Mouse (Mus musculus) megakaryocyte progenitor cell, adult 5-6 weeks (primary cell): ENCODE data around the gene Cnih3. TPM values are rescaled to one million over a fixed set of nuclear protein-coding genes. Genes with fewer than 3 reads are reported as not detected.

Experiments
- ATAC-seq: replicated peaks from 2 replicates; pipeline ENCODE4 v1.8.0; 2016; ENCODE audit warnings: mild to moderate bottlenecking, moderate TSS enrichment, inconsistent platforms; ENCODE audit not compliant: poor library complexity
- total RNA-seq, 2 experiments: library from RNA; stranded (forward) in 1 of 2; stranded (reverse) in 1 of 2; fragments of 157-497, 149-512 nt in 1 of 2; fragments of 200-1000 nt in 1 of 2; gene quantifications; 2 replicates each; pipeline versions ENCODE4 v1.2.3 to v1.2.4; 2015 to 2017

Cnih3 gene
- total RNA-seq, 2 experiments from 2014 or later, result not detected

GRCm38 (mm10) chr1:181395234-181395828 lies 42.9 kb downstream of the Cnih3 start:
- ATAC-seq, result peak; percentile 72

DNA sequence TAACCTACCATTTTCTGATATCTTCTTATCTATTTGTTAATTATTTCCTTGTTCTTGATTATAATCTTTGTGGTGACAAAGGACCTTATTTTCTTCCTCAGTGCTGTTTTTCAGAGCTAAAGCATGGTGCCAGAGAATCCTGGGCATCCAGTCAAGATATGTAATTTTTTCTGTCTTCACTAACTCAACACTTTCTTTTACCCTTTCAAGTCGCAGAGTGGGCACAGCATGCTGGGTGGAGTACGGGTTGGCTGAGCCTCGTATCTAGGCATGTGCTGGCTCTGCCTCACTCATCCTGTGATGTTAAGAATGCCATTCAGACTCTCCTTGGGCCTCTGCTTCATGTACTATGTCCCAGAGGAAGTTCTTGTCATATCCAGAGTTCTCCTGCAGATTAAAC lies 46.8 kb downstream of the Cnih3 start:
- no peak for ATAC-seq

DNA sequence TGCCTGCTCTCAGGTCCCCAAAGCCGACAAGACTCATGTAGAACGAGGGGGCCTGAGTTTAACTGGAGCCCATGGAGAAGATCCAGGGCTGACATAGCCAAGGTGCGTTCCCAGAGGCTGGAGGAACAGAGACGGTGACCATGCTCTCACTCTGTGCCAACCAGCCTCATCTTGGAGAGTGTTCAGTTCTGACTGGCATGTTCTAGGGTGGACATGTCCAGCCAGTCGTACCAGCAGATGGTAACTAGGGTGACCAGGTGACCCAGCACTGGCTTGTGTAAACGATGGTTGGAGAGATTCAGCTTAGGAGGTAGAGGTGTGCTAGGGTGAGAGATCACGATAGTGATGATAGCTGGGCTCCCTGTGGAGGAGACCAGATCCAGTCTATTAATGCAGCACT lies 50.6 kb downstream of the Cnih3 start:
- ATAC-seq, result no peak

DNA sequence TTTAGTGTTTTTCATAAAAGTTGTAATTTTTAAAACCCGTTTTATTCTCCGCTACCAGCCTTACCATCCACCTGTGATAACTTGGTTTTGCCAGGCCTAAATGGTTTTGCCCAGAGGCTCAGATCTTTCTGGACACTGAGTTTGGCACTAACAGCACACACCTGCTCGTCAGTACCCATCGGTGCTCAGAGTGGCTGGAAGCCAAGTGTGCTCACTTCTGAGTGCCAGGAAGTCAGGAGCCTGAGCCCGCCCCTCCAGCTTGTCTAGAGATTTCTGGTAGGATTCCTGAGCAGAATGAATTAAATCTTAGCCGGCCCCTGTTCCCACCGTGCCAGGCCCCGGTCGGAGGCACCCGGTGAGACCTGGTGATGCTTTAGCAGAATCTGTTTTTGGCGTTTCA lies 54.9 kb downstream of the Cnih3 start:
- ATAC-seq, result no peak

- ATAC-seq, result peak; percentile 45
These were observed 55.9 kb downstream of the Cnih3 start for GRCm38 (mm10) chr1:181408086-181408975.

- 0 out of 2 replicates have a peak, but pooled peaks have one; percentile 41 for ATAC-seq
These were observed 57.3 kb downstream of the Cnih3 start for GRCm38 (mm10) chr1:181409693-181410092.

DNA sequence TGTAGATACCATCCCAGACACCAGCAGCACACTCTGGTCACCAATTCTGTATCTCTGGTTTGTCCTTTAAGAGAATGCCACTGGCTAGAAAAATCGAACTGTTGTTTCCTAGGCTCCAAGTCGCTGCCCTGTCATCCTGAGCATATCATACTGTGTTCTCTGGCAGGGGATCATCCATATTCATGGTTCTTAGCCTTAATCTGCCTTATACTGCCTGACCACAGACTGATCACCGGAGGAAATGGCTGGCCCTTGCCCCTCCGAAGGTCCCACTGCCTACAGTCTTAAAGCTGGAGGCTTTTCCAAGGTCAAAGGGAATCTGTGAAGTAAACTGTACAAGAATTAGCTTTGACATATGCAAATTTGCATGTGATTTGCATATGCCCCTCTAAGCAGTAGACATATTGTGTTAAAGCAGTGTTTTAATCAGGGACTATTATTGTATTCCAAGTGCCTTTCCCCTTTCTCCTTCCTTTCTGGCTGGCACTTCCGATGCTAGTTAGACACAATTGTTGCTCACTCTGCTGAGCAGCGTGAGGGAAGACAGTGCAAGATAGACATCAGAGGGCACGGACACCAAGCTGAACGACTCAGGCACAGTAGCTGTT lies 58.3 kb downstream of the Cnih3 start:
- ATAC-seq, result no peak

- no peak for ATAC-seq
These were observed 62.6 kb downstream of the Cnih3 start for GRCm38 (mm10) chr1:181414985-181415384.

DNA sequence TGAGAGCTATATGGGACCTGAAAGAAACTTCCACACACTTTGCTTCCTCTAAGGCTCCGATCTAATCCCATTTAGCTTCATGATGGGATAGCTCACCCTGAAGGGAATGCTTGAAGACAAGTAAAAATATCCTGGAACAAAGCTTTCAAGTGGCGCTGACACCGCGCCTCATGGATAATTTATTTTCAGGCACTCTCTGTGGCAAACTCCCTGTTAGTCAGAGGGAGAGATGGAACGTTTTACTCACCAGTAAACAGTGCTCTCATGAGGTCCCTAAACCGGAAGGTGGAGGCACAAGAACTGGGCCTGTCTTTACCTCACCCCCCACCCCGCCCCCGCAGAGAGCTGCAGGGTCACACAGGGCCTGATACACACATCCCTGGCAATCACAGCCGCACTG lies 64.4 kb downstream of the Cnih3 start:
- ATAC-seq, result no peak

DNA sequence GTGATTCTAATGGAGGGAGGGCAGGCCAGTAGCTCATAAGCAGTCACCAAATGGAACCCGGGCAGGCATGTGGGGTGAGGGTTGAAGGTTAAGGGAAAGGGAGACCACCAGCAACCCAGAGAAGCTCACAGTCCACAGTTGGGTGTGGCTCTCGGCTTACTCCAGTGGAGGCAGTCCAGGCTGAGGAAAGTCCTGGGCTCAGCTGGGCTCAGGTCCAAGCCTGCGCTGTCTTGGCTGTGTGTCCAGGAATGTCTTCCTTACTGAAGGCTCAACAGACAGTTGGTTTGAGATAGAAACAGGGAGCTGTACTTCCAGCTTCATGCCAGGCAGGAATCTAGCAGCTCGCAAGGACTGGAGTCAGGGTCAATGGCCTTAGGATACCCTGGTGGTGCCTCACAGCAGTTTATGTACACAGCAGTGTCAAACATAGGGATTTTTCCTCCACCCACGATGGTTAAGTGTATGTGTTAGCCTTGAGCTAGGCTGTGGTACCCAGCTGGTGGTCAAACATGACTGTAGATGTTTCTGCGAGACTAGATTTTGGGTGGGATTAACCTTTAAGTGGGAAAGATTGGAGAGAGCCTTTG lies 65.6 kb downstream of the Cnih3 start:
- no peak for ATAC-seq

DNA sequence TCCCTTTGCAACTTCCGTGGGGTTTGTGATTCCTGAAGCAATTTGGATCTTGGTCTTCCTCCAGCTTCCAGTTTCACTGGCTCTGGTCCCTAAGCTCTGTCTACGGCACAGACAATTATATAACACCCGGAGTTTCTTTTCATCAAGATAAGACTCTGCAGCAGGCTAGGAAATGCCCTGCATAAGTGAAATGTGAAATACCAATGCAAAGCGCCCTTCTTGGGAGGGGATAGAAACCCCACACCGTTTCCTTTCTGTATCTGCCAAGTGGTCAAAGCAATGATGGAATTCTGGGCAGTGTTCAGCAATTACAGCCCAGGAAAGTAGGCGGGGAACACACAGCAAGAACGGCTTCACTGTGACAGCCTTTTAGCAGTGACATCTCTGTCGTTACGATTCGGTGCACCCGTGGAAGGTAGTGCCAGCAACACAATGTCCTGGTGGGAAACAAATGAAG lies 67.7 kb downstream of the Cnih3 start:
- no peak for ATAC-seq

DNA sequence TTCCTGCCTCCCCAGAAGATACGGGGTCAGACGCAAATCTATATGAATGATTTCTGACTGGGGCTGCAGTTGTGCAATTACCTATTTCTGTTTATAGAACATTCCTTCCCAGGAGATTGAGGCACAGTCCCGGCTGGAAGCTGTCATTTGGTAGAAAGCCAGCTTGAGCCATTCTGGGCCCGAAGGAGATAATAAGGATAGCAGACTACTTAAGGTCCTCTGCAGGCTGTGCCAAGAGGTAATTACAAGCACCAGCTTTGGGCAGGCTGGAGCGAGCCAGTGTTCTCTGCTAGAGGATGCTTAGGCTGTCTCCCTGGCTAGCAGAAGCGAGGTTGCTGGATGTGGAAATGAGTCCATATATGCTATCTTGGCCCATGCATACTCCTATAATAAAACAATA lies 70.4 kb downstream of the Cnih3 start:
- no peak for ATAC-seq

- no peak for ATAC-seq
These were observed 72.5 kb downstream of the Cnih3 start for GRCm38 (mm10) chr1:181424922-181425321.

DNA sequence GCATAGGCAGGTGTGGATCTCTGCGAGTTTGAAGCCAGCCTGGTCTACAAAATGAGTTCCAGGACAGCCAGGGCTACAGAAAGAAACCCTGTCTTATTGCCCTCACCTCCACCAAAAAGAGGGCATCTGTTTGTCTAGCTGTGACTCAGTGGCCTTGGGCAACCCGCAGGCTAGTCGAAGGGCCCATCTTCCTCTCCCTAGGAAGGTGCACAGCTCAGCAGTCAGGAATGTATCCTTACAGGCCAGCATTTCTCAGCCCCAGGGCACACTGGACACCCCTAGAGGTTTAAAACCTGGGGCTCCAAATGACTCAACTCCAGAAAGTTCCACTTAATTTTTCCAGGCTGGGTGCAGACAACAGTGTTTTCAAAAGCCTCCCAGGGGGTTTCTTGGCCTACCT lies 73.0 kb downstream of the Cnih3 start:
- ATAC-seq, result no peak

DNA sequence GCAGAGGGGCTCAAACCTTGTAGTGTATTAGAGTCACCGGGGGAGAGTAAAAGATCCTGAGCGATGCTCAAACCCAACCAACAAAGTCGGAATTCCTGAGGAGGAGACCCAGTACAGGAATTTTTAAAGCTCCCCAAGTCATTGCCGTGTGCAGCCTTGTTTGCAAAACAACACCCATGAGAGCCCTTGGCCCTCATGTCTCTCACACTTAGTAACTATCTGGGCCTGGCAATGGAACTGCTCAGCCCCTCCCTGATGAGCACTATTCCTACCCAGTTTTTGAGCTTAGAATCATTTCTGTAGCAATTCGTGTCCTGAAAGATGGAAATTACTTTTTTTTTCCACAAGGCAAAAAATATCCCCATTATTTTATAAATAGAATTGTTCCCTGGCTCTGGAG lies 74.0 kb downstream of the Cnih3 start:
- no peak for ATAC-seq

- ATAC-seq, result no peak
These were observed 80.8 kb downstream of the Cnih3 start for GRCm38 (mm10) chr1:181433263-181433662.

GRCm38 (mm10) chr1:181435414-181435813 lies 83.0 kb downstream of the Cnih3 start:
- ATAC-seq, result no peak

DNA sequence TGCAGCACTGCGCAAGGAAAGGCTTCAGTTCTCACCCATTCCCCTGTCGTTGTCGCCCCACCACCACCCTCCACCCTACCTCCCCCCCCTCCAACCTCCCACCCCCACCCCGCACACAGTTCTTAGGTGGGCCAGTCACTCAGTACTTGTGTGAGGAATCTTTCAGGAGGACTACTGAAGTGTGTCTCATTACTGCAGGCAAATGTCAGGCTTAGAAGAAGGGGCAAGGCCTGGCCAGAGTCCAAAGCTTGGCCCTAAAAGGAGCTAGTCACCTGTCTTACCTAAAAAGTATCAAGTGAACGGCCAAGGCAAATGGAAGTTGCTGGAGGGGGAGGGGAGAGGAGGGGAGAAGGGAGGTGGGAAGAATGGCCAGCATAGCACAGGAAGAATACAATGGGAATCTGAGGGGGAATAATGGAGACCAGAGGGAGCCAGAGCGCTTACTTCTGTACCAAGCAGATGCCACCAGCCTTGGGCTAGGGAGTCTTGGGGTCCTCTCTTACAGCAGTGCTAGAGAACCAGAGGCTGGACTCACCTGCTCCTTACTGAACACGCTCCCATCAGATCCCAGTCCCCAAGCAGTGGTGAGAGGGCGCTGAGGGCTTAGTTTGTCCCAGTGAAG lies 88.7 kb downstream of the Cnih3 start:
- ATAC-seq, result no peak

DNA sequence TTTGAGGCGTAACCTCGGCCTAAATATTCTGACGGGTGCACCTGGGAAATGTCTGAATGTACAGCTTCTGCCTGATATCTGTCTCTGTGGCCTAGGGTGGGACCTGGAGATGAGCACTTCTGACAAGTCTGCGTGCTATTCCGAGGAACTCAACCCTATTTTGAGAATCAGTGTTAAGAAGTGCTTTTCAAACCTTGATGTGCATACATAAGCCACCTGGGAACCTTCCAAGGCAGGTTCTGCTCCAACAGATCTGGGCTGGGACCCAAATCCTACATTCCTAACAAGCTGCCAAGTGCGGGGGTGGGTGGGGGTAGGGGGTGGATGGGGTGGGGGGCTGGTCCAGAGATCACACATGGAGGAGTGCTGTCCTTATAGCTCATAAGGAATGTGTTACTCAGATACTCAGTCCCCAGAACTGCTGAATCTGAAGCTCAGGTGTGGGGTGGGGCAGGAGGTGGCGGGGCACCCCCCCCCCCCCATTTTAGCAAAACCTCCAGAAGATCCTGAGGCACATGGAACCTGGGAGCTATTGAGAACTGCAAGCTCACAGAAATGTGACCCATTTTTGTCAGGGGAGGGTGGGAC lies 89.3 kb downstream of the Cnih3 start:
- ATAC-seq, result no peak

- no peak for ATAC-seq
These were observed 92.6 kb downstream of the Cnih3 start for GRCm38 (mm10) chr1:181445041-181445440.
